Mouse (Mus musculus) CH12.LX (cell line): Measurements from ENCODE around the gene Fbxl17. TPM values are rescaled to one million over a fixed set of nuclear protein-coding genes. Genes with fewer than 3 reads are reported as not detected.

Source experiments
- DNase-seq: peaks from one replicate; pipeline ENCODE4 v3.0.0-alpha.2; 2013; ENCODE audit errors: extremely low read depth
- H3K27ac ChIP-seq: 2 replicates; pipeline ENCODE4 v1.5.1; 2012; ENCODE audit warnings: low read depth, mild to moderate bottlenecking, control low read depth, moderate library complexity; ENCODE audit not compliant: insufficient read depth
- H3K27me3 ChIP-seq: replicated peaks from 2 replicates; pipeline ENCODE3; 2012; ENCODE audit warnings: inconsistent platforms
- H3K36me3 ChIP-seq, 2 experiments: replicated peaks in 1 of 2; 2 replicates each; pipeline versions ENCODE3 to v1.6.1; 2012; ENCODE audit warnings: inconsistent platforms in 1 of 2, low read length in 1 of 2, mild to moderate bottlenecking in 1 of 2, mixed read lengths in 1 of 2, moderate library complexity in 1 of 2; ENCODE audit not compliant: control insufficient read depth in 1 of 2, insufficient read depth in 1 of 2
- H3K4me1 ChIP-seq, 2 experiments: 2 replicates each; pipeline ENCODE4 v1.6.1; 2012; ENCODE audit warnings: inconsistent platforms in 1 of 2, moderate library complexity in 1 of 2; ENCODE audit not compliant: insufficient read depth in 2 of 2, control insufficient read depth in 1 of 2
- H3K4me2 ChIP-seq: 2 replicates; pipeline ENCODE4 v1.6.1; 2012; ENCODE audit warnings: low read depth, mild to moderate bottlenecking, control low read depth; ENCODE audit not compliant: poor library complexity, insufficient read depth, severe bottlenecking
- H3K4me3 ChIP-seq, 3 experiments: fragments of 150-350 bp in 1 of 3; sonication (generic) in 1 of 3; replicated peaks in 1 of 3; 2 replicates each; pipeline versions ENCODE3 to v1.5.1; 2011 to 2012; ENCODE audit warnings: low read depth in 2 of 3, low read length in 2 of 3, mild to moderate bottlenecking in 2 of 3, moderate library complexity in 2 of 3, control low read depth in 1 of 3, improper control_type of control experiment in 1 of 3, inconsistent platforms in 1 of 3, mixed read lengths in 1 of 3; ENCODE audit not compliant: poor library complexity in 1 of 3
- H3K79me2 ChIP-seq: replicated peaks from 2 replicates; pipeline ENCODE4 v1.6.1; 2012; ENCODE audit warnings: mild to moderate bottlenecking, moderate library complexity; ENCODE audit not compliant: control insufficient read depth, poor library complexity, insufficient read depth, severe bottlenecking; ENCODE audit errors: extremely low read depth
- H3K9ac ChIP-seq: 2 replicates; pipeline ENCODE4 v1.6.1; 2012; ENCODE audit warnings: low read depth, mild to moderate bottlenecking, control low read depth, moderate library complexity; ENCODE audit not compliant: insufficient read depth
- H3K9me3 ChIP-seq: replicated peaks from 2 replicates; pipeline ENCODE3; 2012; ENCODE audit warnings: low read length, inconsistent platforms, mixed read lengths
- BHLHE40 ChIP-seq: IDR thresholded peaks from 2 replicates; pipeline ENCODE4 v1.6.1; 2011; ENCODE audit warnings: mild to moderate bottlenecking, low read depth, low read length, improper control_type of control experiment
- CHD1 ChIP-seq: IDR thresholded peaks from 2 replicates; pipeline ENCODE4 v1.6.1; 2012; ENCODE audit warnings: low read depth, low read length, improper control_type of control experiment, inconsistent platforms
- CHD2 ChIP-seq: IDR thresholded peaks from 2 replicates; pipeline ENCODE4 v1.6.1; 2011; ENCODE audit warnings: low read length, improper control_type of control experiment
- CTCF ChIP-seq, 2 experiments: IDR thresholded peaks in 1 of 2; conservative IDR thresholded peaks in 1 of 2; 2 replicates each; pipeline ENCODE4 v1.5.1; 2011 to 2012; ENCODE audit warnings: low read depth in 2 of 2, low read length in 2 of 2, improper control_type of control experiment in 1 of 2, inconsistent platforms in 1 of 2, mild to moderate bottlenecking in 1 of 2, moderate library complexity in 1 of 2
- E2F4 ChIP-seq: IDR thresholded peaks from 2 replicates; pipeline ENCODE4 v1.6.1; 2011; ENCODE audit warnings: low read depth, low read length, improper control_type of control experiment; ENCODE audit not compliant: insufficient replicate concordance
- ELF1 ChIP-seq: IDR thresholded peaks from 2 replicates; pipeline ENCODE4 v1.6.1; 2014; ENCODE audit warnings: low read depth, mild to moderate bottlenecking, inconsistent platforms, low read length, improper control_type of control experiment
- EP300 ChIP-seq: IDR thresholded peaks from 2 replicates; pipeline ENCODE4 v1.6.1; 2011; ENCODE audit warnings: low read length, improper control_type of control experiment
- ETS1 ChIP-seq: conservative IDR thresholded peaks from 2 replicates; pipeline ENCODE4 v1.6.1; 2012; ENCODE audit warnings: low read depth, mild to moderate bottlenecking, inconsistent platforms, low read length, improper control_type of control experiment, moderate library complexity
- GABPA ChIP-seq: IDR thresholded peaks from 2 replicates; pipeline ENCODE4 v1.6.1; 2012; ENCODE audit warnings: low read depth, low read length, improper control_type of control experiment, inconsistent platforms; ENCODE audit not compliant: insufficient replicate concordance
- HCFC1 ChIP-seq: IDR thresholded peaks from 2 replicates; pipeline ENCODE4 v1.6.1; 2012; ENCODE audit warnings: low read depth, mild to moderate bottlenecking, inconsistent platforms, low read length, improper control_type of control experiment
- IRF4 ChIP-seq: IDR thresholded peaks from 2 replicates; pipeline ENCODE4 v1.6.1; 2014; ENCODE audit warnings: low read depth, mild to moderate bottlenecking, inconsistent platforms, low read length, improper control_type of control experiment
- JUND ChIP-seq: conservative IDR thresholded peaks from 2 replicates; pipeline ENCODE4 v1.6.1; 2011; ENCODE audit warnings: low read depth, low read length, improper control_type of control experiment
- MEF2A ChIP-seq: IDR thresholded peaks from 2 replicates; pipeline ENCODE4 v1.6.1; 2014; ENCODE audit warnings: low read depth, mild to moderate bottlenecking, inconsistent platforms, low read length, improper control_type of control experiment, borderline replicate concordance
- MYC ChIP-seq: IDR thresholded peaks from 2 replicates; pipeline ENCODE4 v1.6.1; 2011; ENCODE audit warnings: low read depth, mild to moderate bottlenecking, improper control_type of control experiment, low read length
- NRF1 ChIP-seq: IDR thresholded peaks from 2 replicates; pipeline ENCODE4 v1.6.1; 2014; ENCODE audit warnings: low read depth, mild to moderate bottlenecking, inconsistent platforms, low read length, improper control_type of control experiment, moderate library complexity
- POLR2A ChIP-seq: IDR thresholded peaks from 2 replicates; pipeline ENCODE4 v1.6.1; 2011; ENCODE audit warnings: low read depth, mild to moderate bottlenecking, improper control_type of control experiment, low read length
- POLR2AphosphoS2 ChIP-seq: IDR thresholded peaks from 2 replicates; pipeline ENCODE4 v1.6.1; 2011; ENCODE audit warnings: low read depth, low read length, improper control_type of control experiment
- RAD21 ChIP-seq: IDR thresholded peaks from 2 replicates; pipeline ENCODE4 v1.6.1; 2011; ENCODE audit warnings: low read depth, mild to moderate bottlenecking, low read length, improper control_type of control experiment, moderate library complexity
- RCOR1 ChIP-seq: conservative IDR thresholded peaks from 2 replicates; pipeline ENCODE4 v1.6.1; 2012; ENCODE audit warnings: low read depth, mild to moderate bottlenecking, inconsistent platforms, low read length, improper control_type of control experiment
- SIN3A ChIP-seq: IDR thresholded peaks from 2 replicates; pipeline ENCODE4 v1.6.1; 2012; ENCODE audit warnings: low read length, improper control_type of control experiment, inconsistent platforms
- SMC3 ChIP-seq: IDR thresholded peaks from 2 replicates; pipeline ENCODE4 v1.6.1; 2011; ENCODE audit warnings: low read depth, low read length, improper control_type of control experiment
- TBP ChIP-seq: conservative IDR thresholded peaks from 2 replicates; pipeline ENCODE4 v1.6.1; 2011; ENCODE audit warnings: low read depth, low read length, improper control_type of control experiment
- UBTF ChIP-seq: IDR thresholded peaks from 2 replicates; pipeline ENCODE4 v1.6.1; 2012; ENCODE audit warnings: low read depth, mild to moderate bottlenecking, inconsistent platforms, low read length, improper control_type of control experiment, moderate library complexity
- USF1 ChIP-seq: IDR thresholded peaks from 2 replicates; pipeline ENCODE4 v1.6.1; 2014; ENCODE audit warnings: low read depth, mild to moderate bottlenecking, inconsistent platforms, low read length, improper control_type of control experiment
- ZKSCAN1 ChIP-seq: IDR thresholded peaks from 2 replicates; pipeline ENCODE4 v1.6.1; 2012; ENCODE audit warnings: low read depth, inconsistent platforms, low read length, improper control_type of control experiment, borderline replicate concordance
- ZMIZ1 ChIP-seq: IDR thresholded peaks from 2 replicates; pipeline ENCODE4 v1.6.1; 2012; ENCODE audit warnings: low read depth, mild to moderate bottlenecking, inconsistent platforms, low read length, improper control_type of control experiment
- dilution Hi-C: fragments of 300-500 bp; cut with MboI; formaldehyde crosslinking; loops from 2 replicates; pipeline ENCODE4 v1.14.3; 2020; ENCODE audit warnings: low sequenced_read_pairs; ENCODE audit not compliant: extremely low pct_unique_long_range_greater_than_20kb, extremely low pct_ligation_motif_present
- in situ Hi-C: fragments of 300-500 bp; cut with MboI; formaldehyde crosslinking; loops from 3 replicates; pipeline ENCODE4 v1.14.3; 2019; ENCODE audit warnings: low sequenced_read_pairs, low pct_ligation_motif_present, low pct_unique_long_range_greater_than_20kb, mixed read lengths
- polyA plus RNA-seq: library from polyadenylated mRNA; unstranded; fragments of >175 nt; gene quantifications from 2 replicates; pipeline ENCODE4 v1.2.1, GENCODE M21; 2012; ENCODE audit warnings: low read depth; ENCODE audit not compliant: insufficient read length
- total RNA-seq, 2 experiments: library from RNA; depleted of rRNA; stranded (reverse); fragments of 300-350 nt in 1 of 2; fragments of >200 nt in 1 of 2; gene quantifications; 2 replicates each; pipeline ENCODE4 v1.2.3; 2012 to 2014

Gene Fbxl17
- total and polyA plus RNA-seq, 3 experiments: 4.0 to 6.9 (median 4.3) TPM

DNA sequence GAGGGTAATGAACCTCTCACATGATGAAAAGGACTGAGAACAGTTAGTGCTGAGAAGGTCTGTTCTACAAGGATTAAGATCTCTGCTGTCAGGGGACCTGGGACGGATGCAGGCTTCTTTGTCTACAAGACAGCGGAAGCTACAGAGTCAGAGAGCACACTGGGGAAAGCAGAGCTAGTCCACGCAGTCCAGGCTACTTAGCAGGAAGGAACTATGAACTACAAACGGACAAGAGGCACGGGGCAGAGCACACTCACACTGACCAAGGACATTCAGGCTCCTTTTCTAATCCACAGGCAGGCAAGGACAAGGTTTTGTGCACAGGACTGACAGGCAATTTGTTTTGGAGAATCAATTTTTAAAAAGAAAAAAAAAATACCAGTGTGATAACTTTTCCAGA is 437.0 kb downstream of the Fbxl17 start:
- DNase-seq: no peak
- Histone ChIP-seq H3K9me3 (no peaks in the 10 kb centered on the region), H3K36me3 (peaks cover 0 to 7% of the 10 kb centered on the region in 2 experiments), H3K4me2 (no peak overlapping the region), H3K79me2 (no peaks in the 10 kb centered on the region), H3K9ac (no peak overlapping the region), H3K4me1 (no peaks in the 10 kb centered on the region), H3K27ac (no peak overlapping the region), H3K4me3 (no peak overlapping the region), H3K27me3 (no peaks in the 10 kb centered on the region)
- dilution Hi-C loops: no loop called here
- in situ Hi-C loops: no loop called here
- TF ChIP-seq HCFC1: no peak
- TF ChIP-seq ZMIZ1: no peak
- no peak for TF ChIP-seq IRF4
- no peak for TF ChIP-seq UBTF
- no peak for TF ChIP-seq JUND
- no peak for TF ChIP-seq USF1
- TF ChIP-seq CHD2: no peak
- no peak for TF ChIP-seq GABPA
- no peak for TF ChIP-seq POLR2A
- TF ChIP-seq NRF1: no peak
- TF ChIP-seq SMC3: no peak
- no peak for TF ChIP-seq POLR2AphosphoS2
- no peak for TF ChIP-seq MEF2A
- TF ChIP-seq RAD21: no peak
- TF ChIP-seq MYC: no peak
- TF ChIP-seq CHD1: no peak
- no peak for TF ChIP-seq TBP

- Histone ChIP-seq H3K27me3 (no peaks in the 10 kb centered on the region), H3K9ac (no peak overlapping the region), H3K79me2 (no peaks in the 10 kb centered on the region), H3K36me3 (peaks cover 0 to 8% of the 10 kb centered on the region in 2 experiments)
- dilution Hi-C loops: no loop called here
- DNase-seq: no peak
- TF ChIP-seq BHLHE40 (no peak), RCOR1 (no peak), NRF1 (no peak), ELF1 (no peak), MEF2A (no peak), CHD1 (no peak), ZKSCAN1 (no peak), HCFC1 (no peak), POLR2A (no peak), CTCF (conservative IDR thresholded peaks at IDR 0.05 in 1 of 2, IDR thresholded peaks at IDR 0.05 in 1 of 2; ENCODE audit: low read depth in 2 of 2, low read length in 2 of 2) (no peak), IRF4 (no peak), SMC3 (no peak), TBP (no peak), E2F4 (no peak), SIN3A (no peak), EP300 (no peak), ETS1 (no peak)
- TF ChIP-seq, all 38 proteins: peak for 0
- Histone ChIP-seq H3K27ac (no peak overlapping the region), H3K4me2 (no peak overlapping the region), H3K9me3 (no peaks in the 10 kb centered on the region), H3K4me3 (no peak overlapping the region), H3K4me1 (no peaks in the 10 kb centered on the region)
- in situ Hi-C loops: no loop called here
Observed at GRCm38 (mm10) chr17:63061786-63062185, 438.0 kb downstream of the Fbxl17 start.
